Mouse (Mus musculus): ENCODE data around the gene Rab3gap1. TPM values are rescaled to one million over a fixed set of nuclear protein-coding genes. Genes with fewer than 3 reads are reported as not detected.

Rab3gap1 gene
- total and polyA plus RNA-seq, 3 experiments = 21.7 to 37.5 (median 21.8) TPM

DNA sequence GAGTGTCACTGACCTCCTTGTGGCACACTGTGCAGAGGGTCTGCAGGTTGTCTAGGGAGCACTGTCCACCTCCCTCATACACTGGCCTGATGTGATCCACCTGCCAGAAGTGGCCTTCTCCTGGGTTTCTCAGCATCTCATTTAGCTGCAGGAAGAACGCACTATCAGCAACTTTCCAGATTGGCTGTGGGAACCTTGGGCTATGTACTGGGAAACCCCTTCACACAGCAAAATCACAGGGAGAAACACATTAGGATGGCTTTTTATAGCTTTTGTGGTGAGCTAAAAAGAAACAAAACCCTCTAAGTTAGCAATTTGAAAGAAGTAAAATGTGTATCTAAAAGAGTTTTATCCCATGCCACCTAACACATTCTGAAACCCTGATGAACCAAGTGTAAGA lies 88.0 kb downstream of the Rab3gap1 start:
- Histone ChIP-seq H3K9me3 (replicated peaks; ENCODE audit: low read length) (no peaks in the 10 kb centered on the region), H3K4me2 (ENCODE audit: insufficient read depth, low read depth, poor library complexity, severe bottlenecking) (no peak overlapping the region), H3K36me3 (replicated peaks in 1 of 2; ENCODE audit: control insufficient read depth in 1 of 2, insufficient read depth in 1 of 2, low read length in 1 of 2) (peaks cover 17 to 74% of the 10 kb centered on the region in 2 experiments), H3K9ac (ENCODE audit: insufficient read depth, low read depth) (no peak overlapping the region), H3K4me3 (replicated peaks in 1 of 3; ENCODE audit: low read depth in 2 of 3, low read length in 2 of 3, poor library complexity in 1 of 3) (no peak overlapping the region), H3K79me2 (replicated peaks; ENCODE audit: control insufficient read depth, extremely low read depth, insufficient read depth, poor library complexity, severe bottlenecking) (no peaks in the 10 kb centered on the region), H3K27ac (ENCODE audit: insufficient read depth, low read depth) (no peak overlapping the region), H3K4me1 (ENCODE audit: control insufficient read depth in 1 of 2, insufficient read depth in 2 of 2) (no peaks in the 10 kb centered on the region), H3K27me3 (replicated peaks) (no peaks in the 10 kb centered on the region)
- dilution Hi-C loops (cut with MboI; ENCODE audit: extremely low pct_ligation_motif_present, extremely low pct_unique_long_range_greater_than_20kb, low sequenced_read_pairs) (no loop called here), in situ Hi-C loops (cut with MboI; ENCODE audit: low pct_ligation_motif_present, low pct_unique_long_range_greater_than_20kb, low sequenced_read_pairs) (no loop called here)
- TF ChIP-seq CHD2 (IDR thresholded peaks at IDR 0.05; ENCODE audit: low read length) (no peak), MAX (IDR thresholded peaks at IDR 0.05; ENCODE audit: low read length) (no peak), EP300 (IDR thresholded peaks at IDR 0.05; ENCODE audit: low read length) (no peak), CHD1 (IDR thresholded peaks at IDR 0.05; ENCODE audit: low read depth, low read length) (no peak)
- DNase-seq (ENCODE audit: extremely low read depth) = no peak

DNA sequence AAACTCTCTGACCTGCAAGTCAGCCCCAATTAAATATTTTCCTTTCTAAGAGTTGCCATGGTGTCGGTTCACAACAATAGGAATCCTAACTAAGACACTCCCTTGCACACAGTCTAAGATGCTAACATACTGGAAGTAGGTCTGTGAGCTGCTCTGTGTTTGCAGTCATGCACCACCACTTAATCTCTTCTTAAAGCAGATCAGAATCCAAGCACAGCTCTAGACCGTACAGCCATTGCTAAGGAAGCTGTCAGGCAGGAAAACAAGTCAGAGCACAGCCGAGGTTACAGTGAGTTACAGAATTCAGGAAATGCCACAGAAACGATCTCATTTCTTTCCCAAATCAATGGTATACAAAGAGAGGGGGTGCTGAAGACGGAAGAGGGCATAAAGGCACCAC lies 90.2 kb downstream of the Rab3gap1 start:
- no peak overlapping the region for H3K4me2 ChIP-seq (ENCODE audit: insufficient read depth, low read depth, poor library complexity, severe bottlenecking)
- dilution Hi-C loops (cut with MboI; ENCODE audit: extremely low pct_ligation_motif_present, extremely low pct_unique_long_range_greater_than_20kb, low sequenced_read_pairs) = no loop called here
- in situ Hi-C loops (cut with MboI; ENCODE audit: low pct_ligation_motif_present, low pct_unique_long_range_greater_than_20kb, low sequenced_read_pairs) = no loop called here

DNA sequence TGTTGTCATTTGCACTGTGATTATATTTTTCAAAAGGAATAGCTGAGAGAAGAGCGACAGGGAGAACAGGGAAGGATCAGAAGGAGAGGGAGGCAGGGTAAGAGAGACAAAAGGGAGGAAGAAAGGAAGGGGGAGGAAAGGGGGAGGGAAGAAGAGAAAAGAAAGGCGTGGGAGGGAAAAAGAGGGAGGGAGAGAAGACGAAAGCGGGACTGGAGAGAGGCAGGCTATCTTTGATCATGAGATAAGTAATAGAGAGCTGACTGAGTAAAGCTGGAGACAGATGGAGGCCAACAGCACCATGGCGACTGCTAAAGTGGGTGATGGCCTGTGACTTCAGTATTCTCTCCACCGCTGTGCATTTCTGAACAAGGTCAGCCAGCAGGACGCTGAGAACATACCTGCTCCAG lies 90.7 kb downstream of the Rab3gap1 start:
- Histone ChIP-seq H3K27me3 (replicated peaks) (no peaks in the 10 kb centered on the region), H3K27ac (ENCODE audit: insufficient read depth, low read depth) (no peak overlapping the region), H3K9ac (ENCODE audit: insufficient read depth, low read depth) (no peak overlapping the region), H3K36me3 (replicated peaks in 1 of 2; ENCODE audit: control insufficient read depth in 1 of 2, insufficient read depth in 1 of 2, low read length in 1 of 2) (peaks cover 12 to 70% of the 10 kb centered on the region in 2 experiments), H3K79me2 (replicated peaks; ENCODE audit: control insufficient read depth, extremely low read depth, insufficient read depth, poor library complexity, severe bottlenecking) (no peaks in the 10 kb centered on the region), H3K4me1 (ENCODE audit: control insufficient read depth in 1 of 2, insufficient read depth in 2 of 2) (no peaks in the 10 kb centered on the region), H3K4me2 (ENCODE audit: insufficient read depth, low read depth, poor library complexity, severe bottlenecking) (no peak overlapping the region), H3K9me3 (replicated peaks; ENCODE audit: low read length) (no peaks in the 10 kb centered on the region), H3K4me3 (replicated peaks in 1 of 3; ENCODE audit: low read depth in 2 of 3, low read length in 2 of 3, poor library complexity in 1 of 3) (no peak overlapping the region)
- no peak for DNase-seq (ENCODE audit: extremely low read depth)
- TF ChIP-seq BHLHE40 (IDR thresholded peaks at IDR 0.05; ENCODE audit: low read depth, low read length) (no peak), RCOR1 (conservative IDR thresholded peaks at IDR 0.05; ENCODE audit: low read depth, low read length) (no peak), RAD21 (IDR thresholded peaks at IDR 0.05; ENCODE audit: low read depth, low read length) (no peak), CHD1 (IDR thresholded peaks at IDR 0.05; ENCODE audit: low read depth, low read length) (no peak), E2F4 (IDR thresholded peaks at IDR 0.05; ENCODE audit: insufficient replicate concordance, low read depth, low read length) (no peak), HCFC1 (IDR thresholded peaks at IDR 0.05; ENCODE audit: low read depth, low read length) (no peak), USF2 (conservative IDR thresholded peaks at IDR 0.05; ENCODE audit: low read depth, low read length) (no peak), GABPA (IDR thresholded peaks at IDR 0.05; ENCODE audit: insufficient replicate concordance, low read depth, low read length) (no peak), CTCF (conservative IDR thresholded peaks at IDR 0.05 in 1 of 2, IDR thresholded peaks at IDR 0.05 in 1 of 2; ENCODE audit: low read depth in 2 of 2, low read length in 2 of 2) (no peak), ZC3H11A (IDR thresholded peaks at IDR 0.05; ENCODE audit: low read depth, low read length) (no peak), POLR2A (IDR thresholded peaks at IDR 0.05; ENCODE audit: low read depth, low read length) (no peak), IRF4 (IDR thresholded peaks at IDR 0.05; ENCODE audit: low read depth, low read length) (no peak), ZKSCAN1 (IDR thresholded peaks at IDR 0.05; ENCODE audit: borderline replicate concordance, low read depth, low read length) (no peak), CHD2 (IDR thresholded peaks at IDR 0.05; ENCODE audit: low read length) (no peak), EP300 (IDR thresholded peaks at IDR 0.05; ENCODE audit: low read length) (no peak)
- in situ Hi-C loops (cut with MboI; ENCODE audit: low pct_ligation_motif_present, low pct_unique_long_range_greater_than_20kb, low sequenced_read_pairs) (no loop called here), dilution Hi-C loops (cut with MboI; ENCODE audit: extremely low pct_ligation_motif_present, extremely low pct_unique_long_range_greater_than_20kb, low sequenced_read_pairs) (no loop called here)

More for the DNA sequence above, 90.2 kb downstream of the Rab3gap1 start:
- no peak for DNase-seq (ENCODE audit: extremely low read depth)
- H3K4me3 ChIP-seq (replicated peaks in 1 of 3; ENCODE audit: low read depth in 2 of 3, low read length in 2 of 3, poor library complexity in 1 of 3) = no peak overlapping the region
- peaks cover 13 to 68% of the 10 kb centered on the region in 2 experiments for H3K36me3 ChIP-seq (replicated peaks in 1 of 2; ENCODE audit: control insufficient read depth in 1 of 2, insufficient read depth in 1 of 2, low read length in 1 of 2)
- no peak overlapping the region for H3K9ac ChIP-seq (ENCODE audit: insufficient read depth, low read depth)
- no peaks in the 10 kb centered on the region for H3K9me3 ChIP-seq (replicated peaks; ENCODE audit: low read length)
- no peaks in the 10 kb centered on the region for H3K4me1 ChIP-seq (ENCODE audit: control insufficient read depth in 1 of 2, insufficient read depth in 2 of 2)
- TF ChIP-seq KAT2A (IDR thresholded peaks at IDR 0.05; ENCODE audit: insufficient replicate concordance, low read length) (no peak), TBP (conservative IDR thresholded peaks at IDR 0.05; ENCODE audit: low read depth, low read length) (no peak), MYC (IDR thresholded peaks at IDR 0.05; ENCODE audit: low read depth, low read length) (no peak), MEF2A (IDR thresholded peaks at IDR 0.05; ENCODE audit: borderline replicate concordance, low read depth, low read length) (no peak), ETS1 (conservative IDR thresholded peaks at IDR 0.05; ENCODE audit: low read depth, low read length) (no peak), JUND (conservative IDR thresholded peaks at IDR 0.05; ENCODE audit: low read depth, low read length) (no peak)
- no peak overlapping the region for H3K27ac ChIP-seq (ENCODE audit: insufficient read depth, low read depth)
- H3K79me2 ChIP-seq (replicated peaks; ENCODE audit: control insufficient read depth, extremely low read depth, insufficient read depth, poor library complexity, severe bottlenecking) = no peaks in the 10 kb centered on the region
- no peaks in the 10 kb centered on the region for H3K27me3 ChIP-seq (replicated peaks)
